Mouse (Mus musculus): ENCODE results near the gene Slbp.

The Slbp gene

DNA sequence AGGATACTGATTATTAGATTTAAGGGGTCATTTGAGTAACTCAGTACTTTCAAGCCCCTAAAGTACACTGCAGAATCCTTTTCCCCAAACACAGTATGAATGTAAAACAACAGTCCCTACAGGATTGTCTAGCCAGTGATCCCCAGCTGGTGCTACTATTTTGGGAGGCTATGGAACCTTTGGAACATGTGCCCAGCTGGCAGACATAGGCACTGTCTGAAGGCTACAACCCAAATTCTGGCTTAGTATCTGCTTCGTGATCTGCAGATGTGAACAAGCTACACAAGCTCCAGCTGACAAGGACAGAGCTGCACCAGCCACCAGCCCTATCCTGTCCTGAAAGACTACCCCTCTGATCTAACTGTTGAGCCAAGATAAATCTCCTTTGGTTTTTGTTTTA, 19.8 kb downstream of the Slbp start:
- no peak for ATAC-seq (ENCODE audit: insufficient number of reproducible peaks, low FRiP score, low TSS enrichment)

GRCm38 (mm10) chr5:33630615-33631014, 21.8 kb downstream of the Slbp start:
- no peak for ATAC-seq (ENCODE audit: insufficient number of reproducible peaks, low FRiP score, low TSS enrichment)

- ATAC-seq (ENCODE audit: insufficient number of reproducible peaks, low FRiP score, low TSS enrichment) = 0 out of 2 replicates have a peak, but pooled peaks have one; percentile 33
Observed at GRCm38 (mm10) chr5:33630061-33630460, 22.3 kb downstream of the Slbp start.

- peak; percentile 95 for ATAC-seq (ENCODE audit: insufficient number of reproducible peaks, low FRiP score, low TSS enrichment)
Observed at GRCm38 (mm10) chr5:33629301-33629987, 22.9 kb downstream of the Slbp start, which contains the start of the genes Fam53a and Gm9903. Fam53a (minus strand) TSS chr5:33629635. Gm9903 (plus strand) TSS chr5:33629925.

- no peak for ATAC-seq (ENCODE audit: insufficient number of reproducible peaks, low FRiP score, low TSS enrichment)
Observed at GRCm38 (mm10) chr5:33628820-33629300, 23.5 kb downstream of the Slbp start.

DNA sequence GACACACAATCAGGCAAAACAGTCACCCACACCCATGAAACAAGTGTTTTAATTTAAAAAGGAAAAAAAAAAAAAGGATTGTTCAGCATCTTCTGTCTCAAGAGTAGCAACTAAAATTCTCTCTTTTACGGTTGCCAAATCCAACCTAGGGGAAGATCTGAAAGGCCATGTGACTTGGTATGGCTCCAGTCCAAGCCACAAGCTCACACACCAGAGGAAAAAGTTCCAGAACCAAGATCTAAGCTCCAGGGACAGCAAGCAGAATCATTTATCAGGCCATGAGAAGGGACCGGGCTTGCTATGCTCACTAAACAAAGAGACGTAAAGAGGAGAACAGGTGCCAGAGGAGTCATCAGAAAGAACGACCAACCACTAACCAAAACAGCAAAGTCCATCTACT, 24.4 kb downstream of the Slbp start:
- ATAC-seq (ENCODE audit: insufficient number of reproducible peaks, low FRiP score, low TSS enrichment) = no peak

DNA sequence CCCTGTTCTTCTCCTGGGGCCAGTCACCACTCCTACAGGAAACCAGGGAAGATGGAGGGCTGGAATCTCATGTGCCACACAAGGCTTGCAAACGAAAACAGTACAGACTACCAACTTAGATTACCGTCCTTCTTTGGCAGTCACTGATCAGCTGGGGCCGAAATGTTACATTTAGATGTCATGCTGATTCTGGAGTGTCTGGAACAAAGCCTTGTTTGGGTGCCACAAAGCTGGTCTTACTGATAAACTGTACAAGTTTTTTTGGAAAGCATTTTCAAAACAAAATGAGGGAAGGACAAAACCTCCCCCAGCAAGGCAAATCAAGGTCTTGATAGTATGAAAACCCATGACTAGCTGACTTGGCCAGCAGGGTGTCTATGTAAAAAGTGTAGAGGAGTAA, 28.6 kb downstream of the Slbp start:
- no peak for ATAC-seq (ENCODE audit: insufficient number of reproducible peaks, low FRiP score, low TSS enrichment)

DNA sequence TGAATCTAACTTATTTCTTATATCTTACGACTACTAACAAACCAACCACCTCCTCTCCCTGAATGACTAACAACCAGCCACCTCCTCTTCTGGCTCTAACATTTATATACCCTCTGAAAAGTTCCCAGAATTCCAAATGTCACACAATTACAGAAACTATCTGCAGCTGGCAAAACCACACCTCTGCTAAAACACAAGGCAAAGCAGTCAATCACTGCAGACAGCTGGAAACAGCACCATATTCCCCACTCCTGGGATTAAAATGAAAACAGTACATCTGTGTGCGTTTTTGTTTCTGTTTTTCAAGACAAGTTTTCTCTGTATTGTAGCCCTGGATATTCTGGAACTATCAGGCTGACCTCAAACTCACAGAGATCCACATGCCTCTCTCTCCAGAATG, 29.7 kb downstream of the Slbp start:
- no peak for ATAC-seq (ENCODE audit: insufficient number of reproducible peaks, low FRiP score, low TSS enrichment)

DNA sequence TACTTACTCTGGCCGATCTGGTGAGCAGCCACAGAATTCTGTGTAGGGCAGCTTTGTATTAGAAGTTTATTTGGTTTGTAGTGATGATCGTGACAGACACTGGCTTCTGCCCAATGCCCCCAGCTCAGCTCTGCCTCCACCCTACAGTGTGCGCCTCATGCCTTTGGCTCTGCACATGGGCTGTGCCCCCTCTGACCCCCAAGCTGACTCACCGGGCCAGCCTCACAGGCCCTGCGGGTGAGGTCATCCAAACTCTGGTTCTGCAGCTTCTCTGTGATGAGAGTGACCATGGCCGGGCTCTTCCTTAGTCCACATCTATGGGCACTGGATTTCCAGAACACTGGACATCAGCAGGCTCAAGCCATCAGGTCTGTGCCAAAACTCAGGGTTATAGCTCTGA, 38.0 kb downstream of the Slbp start:
- no peak for ATAC-seq (ENCODE audit: insufficient number of reproducible peaks, low FRiP score, low TSS enrichment)

GRCm38 (mm10) chr5:33611795-33612194, 40.6 kb downstream of the Slbp start:
- peak; percentile 33; the same call in 1 of the 2 replicates for ATAC-seq (ENCODE audit: insufficient number of reproducible peaks, low FRiP score, low TSS enrichment)

DNA sequence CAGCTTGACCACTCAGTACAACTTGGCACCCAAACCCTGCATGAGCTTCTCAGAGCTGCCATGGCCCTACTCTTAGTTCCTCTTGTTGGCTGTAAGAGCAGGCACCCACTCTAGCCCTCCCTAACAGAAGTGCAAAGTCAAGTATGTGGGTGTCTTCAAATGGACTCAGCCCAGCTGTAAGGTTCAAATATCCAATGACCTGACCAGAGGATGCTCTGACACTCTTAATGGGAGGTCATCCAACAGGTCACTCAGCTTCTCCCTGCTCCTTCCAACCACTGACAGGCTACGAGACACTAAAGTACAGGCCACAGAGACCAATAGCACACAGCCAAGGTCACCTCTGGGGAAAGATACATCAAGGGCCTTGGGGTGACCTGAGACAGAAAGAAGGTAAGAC, 43.1 kb downstream of the Slbp start:
- ATAC-seq (ENCODE audit: insufficient number of reproducible peaks, low FRiP score, low TSS enrichment) = no peak

DNA sequence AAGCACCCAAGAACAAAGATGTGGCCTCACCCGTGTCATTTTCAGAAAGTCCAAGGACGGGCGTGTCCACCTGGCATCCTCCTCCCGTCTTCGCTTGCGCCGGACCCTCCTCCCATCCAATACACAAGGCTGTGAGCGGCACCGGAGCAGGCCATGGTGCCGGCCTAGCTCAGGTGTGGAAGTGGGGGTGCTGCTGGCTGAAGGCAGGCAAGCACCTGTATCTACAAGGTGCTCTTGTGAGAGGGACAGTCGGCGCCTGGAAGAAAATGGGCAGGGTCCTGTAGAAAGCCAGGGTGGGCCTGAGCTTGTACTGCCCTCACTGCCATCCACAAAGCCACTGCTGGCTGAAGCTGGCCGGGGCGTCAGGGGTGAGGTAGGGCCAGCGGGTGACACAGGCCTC, 44.9 kb downstream of the Slbp start:
- ATAC-seq (ENCODE audit: insufficient number of reproducible peaks, low FRiP score, low TSS enrichment) = no peak

- ATAC-seq (ENCODE audit: insufficient number of reproducible peaks, low FRiP score, low TSS enrichment) = no peak
Observed at GRCm38 (mm10) chr5:33606631-33607030, 45.7 kb downstream of the Slbp start.

DNA sequence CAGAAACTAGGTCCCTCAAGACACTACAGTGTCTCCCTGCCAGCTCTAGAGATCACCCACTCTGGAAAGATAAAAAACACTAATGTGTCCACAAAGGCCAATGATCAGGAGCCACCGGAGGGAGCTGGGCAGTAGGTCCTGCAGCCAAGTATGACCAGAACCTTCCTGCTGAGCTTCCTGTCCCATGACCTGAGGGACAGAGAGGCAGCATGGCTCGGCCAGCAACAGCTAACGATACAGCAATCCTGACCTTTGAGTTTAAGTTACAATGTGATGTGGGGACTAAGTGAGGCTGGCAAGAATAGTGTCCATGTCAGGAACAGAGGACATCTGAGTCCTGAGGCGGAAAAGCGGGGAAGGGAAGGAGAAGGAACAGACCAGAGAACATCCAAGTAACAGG, 47.1 kb downstream of the Slbp start:
- peak; percentile 58 for ATAC-seq (ENCODE audit: insufficient number of reproducible peaks, low FRiP score, low TSS enrichment)

- ATAC-seq (ENCODE audit: insufficient number of reproducible peaks, low FRiP score, low TSS enrichment) = no peak
Observed at GRCm38 (mm10) chr5:33593620-33594019, 58.8 kb downstream of the Slbp start.

GRCm38 (mm10) chr5:33589221-33589888, 63.0 kb downstream of the Slbp start:
- ATAC-seq (ENCODE audit: insufficient number of reproducible peaks, low FRiP score, low TSS enrichment) = peak; percentile 76

GRCm38 (mm10) chr5:33588066-33588465, 64.3 kb downstream of the Slbp start:
- no peak for ATAC-seq (ENCODE audit: insufficient number of reproducible peaks, low FRiP score, low TSS enrichment)

DNA sequence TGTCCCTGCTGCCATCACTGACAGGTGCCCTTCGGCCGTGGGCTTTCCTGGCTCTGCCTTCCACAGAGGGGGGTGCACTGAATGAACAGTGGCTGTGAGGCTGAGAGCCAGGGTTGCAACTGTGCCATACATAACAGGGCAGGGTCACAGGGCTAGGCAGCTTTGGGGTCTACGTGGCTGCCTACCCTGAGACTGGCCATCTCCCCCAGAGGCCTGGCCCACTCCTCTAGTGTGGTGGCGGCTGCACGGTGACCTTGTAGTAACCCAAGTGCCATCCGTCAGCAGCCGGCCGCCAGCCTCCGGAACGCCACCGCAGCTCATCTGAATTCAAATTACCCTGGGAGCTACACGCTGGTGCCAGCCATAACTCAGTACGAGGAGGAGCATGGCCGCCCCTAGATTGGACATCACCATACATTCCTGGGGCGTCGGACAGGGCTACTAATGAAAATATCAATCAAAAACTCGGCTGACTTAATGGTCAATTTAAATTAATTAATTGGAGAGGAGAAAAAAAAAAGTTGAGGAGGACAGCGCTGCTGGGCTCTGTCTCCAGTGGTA, 64.8 kb downstream of the Slbp start:
- no peak for ATAC-seq (ENCODE audit: insufficient number of reproducible peaks, low FRiP score, low TSS enrichment)
